Mouse (Mus musculus) forebrain, embryonic 10.5 days (tissue): ENCODE data around the gene Gm17324. TPM values are rescaled to one million over a fixed set of nuclear protein-coding genes. Genes with fewer than 3 reads are reported as not detected.
A peak's percentile ranks its signal among the peaks of the same experiment; 100 is the strongest.
"Not testable (repeated sequence)": the region's sequence is repeated elsewhere in the genome, so short reads cannot be mapped to it uniquely, and the experiment has no call there.

Experiments
- DNase-seq: peaks from one replicate; pipeline ENCODE4 v3.0.0-alpha.2; 2017; ENCODE audit warnings: low spot score; ENCODE audit errors: extremely low spot score
- H3K27ac ChIP-seq: fragments of 300-500 bp; sonication (generic); 2 replicates; pipeline ENCODE4 v1.5.1; 2016; ENCODE audit warnings: mild to moderate bottlenecking
- H3K27me3 ChIP-seq: fragments of 300-500 bp; sonication (generic); 2 replicates; pipeline ENCODE4 v1.6.1; 2016; ENCODE audit warnings: mild to moderate bottlenecking; ENCODE audit not compliant: poor library complexity, severe bottlenecking
- H3K36me3 ChIP-seq: fragments of 300-500 bp; sonication (generic); replicated peaks from 2 replicates; pipeline ENCODE4 v1.6.1; 2016; ENCODE audit warnings: mild to moderate bottlenecking, moderate library complexity
- H3K4me1 ChIP-seq: fragments of 300-500 bp; sonication (generic); 2 replicates; pipeline ENCODE4 v1.6.1; 2016
- H3K4me3 ChIP-seq: fragments of 300-500 bp; sonication (generic); 2 replicates; pipeline ENCODE4 v1.5.1; 2016; ENCODE audit warnings: mild to moderate bottlenecking, moderate library complexity
- H3K9me3 ChIP-seq: fragments of 300-500 bp; sonication (generic); 2 replicates; pipeline ENCODE4 v1.6.1; 2016; ENCODE audit warnings: mild to moderate bottlenecking, moderate library complexity
- WGBS: fragments of 180-500 bp; shearing (Covaris S2); methylation state at CpG from one replicate; pipeline ENCODE4 v1.1.7; 2016; 5-methylcytosine and 5-hydroxymethylcytosine counted together
- polyA plus RNA-seq: library from polyadenylated mRNA; unstranded; fragments of >200 nt; fragmentation: Nextera tagmentation; extraction: Ambion mirVana; gene quantifications from 2 replicates; pipeline ENCODE4 v1.2.1, GENCODE M21; 2016

Gm17324 gene
- 0.58 and 0.88 TPM in 2 replicates for polyA plus RNA-seq

- peaks cover 14% of the 10 kb centered on the region for H3K4me1 ChIP-seq
- peak within 1 kb of the TSS; percentile 93 for H3K27ac ChIP-seq
- peaks cover 31% of the 10 kb centered on the region for H3K36me3 ChIP-seq
- 0 out of 2 replicates have a peak, but pooled peaks cover 3% of the 10 kb centered on the region for H3K9me3 ChIP-seq
- H3K27me3 ChIP-seq = peaks cover 43% of the 10 kb centered on the region
- DNase-seq = peak; percentile 90
- peak within 1 kb of the TSS; percentile 100 for H3K4me3 ChIP-seq
- under 1% methylated on average over 96 of the region's 96 CpGs for WGBS
Observed at GRCm38 (mm10) chr9:78447973-78448873, at the start of gene Gm17324, which contains the start of gene Mto1. Gene Gm17324, minus strand, starts transcription at chr9:78448786. Gene Mto1, plus strand, starts transcription at chr9:78448208.

- H3K27ac ChIP-seq = no peak overlapping the region
Observed at GRCm38 (mm10) chr9:78493171-78493570, 44.6 kb upstream of the Gm17324 start.

GRCm38 (mm10) chr9:78492254-78492653 is 43.7 kb upstream of the Gm17324 start:
- Histone ChIP-seq H3K4me1 (peaks cover 13% of the 10 kb centered on the region), H3K36me3 (no peaks in the 10 kb centered on the region), H3K4me3 (no peak overlapping the region), H3K9me3 (no peaks in the 10 kb centered on the region), H3K27ac (no peak overlapping the region), H3K27me3 (no peaks in the 10 kb centered on the region)
- DNase-seq = no peak
- 94% methylated on average over 3 of the region's 3 CpGs for WGBS

More at GRCm38 (mm10) chr9:78493171-78493570, 44.6 kb upstream of the Gm17324 start:
- Histone ChIP-seq H3K4me3 (no peak overlapping the region), H3K9me3 (no peaks in the 10 kb centered on the region), H3K4me1 (peaks cover 13% of the 10 kb centered on the region), H3K27me3 (no peaks in the 10 kb centered on the region), H3K36me3 (no peaks in the 10 kb centered on the region)
- no peak for DNase-seq
- WGBS = 87% methylated on average over 7 of the region's 7 CpGs

GRCm38 (mm10) chr9:78491169-78491568 is 42.6 kb upstream of the Gm17324 start:
- H3K27ac ChIP-seq = no peak overlapping the region
- no peak for DNase-seq
- 88% methylated on average over 3 of the region's 3 CpGs for WGBS
- no peak overlapping the region for H3K4me3 ChIP-seq
- peaks cover 13% of the 10 kb centered on the region for H3K4me1 ChIP-seq
- H3K9me3 ChIP-seq = no peaks in the 10 kb centered on the region
- H3K36me3 ChIP-seq = no peaks in the 10 kb centered on the region
- no peaks in the 10 kb centered on the region for H3K27me3 ChIP-seq

- peak; percentile 42 for DNase-seq
- Histone ChIP-seq H3K36me3 (no peaks in the 10 kb centered on the region), H3K4me1 (peaks cover 19% of the 10 kb centered on the region), H3K27ac (peak within 1 kb of the TSS; percentile 85), H3K4me3 (peak within 1 kb of the TSS; percentile 48), H3K27me3 (no peaks in the 10 kb centered on the region), H3K9me3 (no peaks in the 10 kb centered on the region)
- WGBS = 3% methylated on average over 19 of the region's 20 CpGs
Observed at GRCm38 (mm10) chr9:78488890-78489420, 40.4 kb upstream of the Gm17324 start, which contains the start of gene Eef1a1. Gene Eef1a1, minus strand, starts transcription at chr9:78489151.

GRCm38 (mm10) chr9:78488021-78488420 is 39.4 kb upstream of the Gm17324 start:
- not testable (repeated sequence) for H3K4me3 ChIP-seq, H3K9me3 ChIP-seq, H3K27me3 ChIP-seq, DNase-seq, H3K36me3 ChIP-seq, H3K27ac ChIP-seq
- H3K4me1 ChIP-seq = peaks cover 27% of the 10 kb centered on the region
- WGBS = 94% methylated on average over 5 of the region's 5 CpGs

GRCm38 (mm10) chr9:78484660-78485059 is 36.1 kb upstream of the Gm17324 start:
- no peak for DNase-seq
- 87% methylated on average over 3 of the region's 3 CpGs for WGBS
- Histone ChIP-seq H3K4me3 (no peak overlapping the region), H3K36me3 (peaks cover 14% of the 10 kb centered on the region), H3K27ac (no peak overlapping the region), H3K9me3 (no peaks in the 10 kb centered on the region), H3K27me3 (no peaks in the 10 kb centered on the region), H3K4me1 (peaks cover 37% of the 10 kb centered on the region)

GRCm38 (mm10) chr9:78482386-78482785 is 33.8 kb upstream of the Gm17324 start:
- Histone ChIP-seq H3K4me3 (peak overlapping the region; percentile 99), H3K4me1 (peaks cover 39% of the 10 kb centered on the region), H3K27me3 (no peaks in the 10 kb centered on the region), H3K27ac (peak overlapping the region; percentile 99), H3K36me3 (peaks cover 35% of the 10 kb centered on the region), H3K9me3 (no peaks in the 10 kb centered on the region)
- no peak for DNase-seq
- 9% methylated on average over 3 of the region's 3 CpGs for WGBS

GRCm38 (mm10) chr9:78481423-78482331 is 33.1 kb upstream of the Gm17324 start:
- Histone ChIP-seq H3K9me3 (no peaks in the 10 kb centered on the region), H3K27ac (peak overlapping the region; percentile 99), H3K36me3 (peaks cover 42% of the 10 kb centered on the region), H3K4me3 (peak overlapping the region; percentile 99), H3K4me1 (peaks cover 39% of the 10 kb centered on the region), H3K27me3 (no peaks in the 10 kb centered on the region)
- peak; percentile 98 for DNase-seq
- WGBS = under 1% methylated on average over 74 of the region's 77 CpGs

- Histone ChIP-seq H3K4me1 (peaks cover 39% of the 10 kb centered on the region), H3K27me3 (no peaks in the 10 kb centered on the region), H3K27ac (peak overlapping the region; percentile 99), H3K9me3 (no peaks in the 10 kb centered on the region), H3K36me3 (peaks cover 51% of the 10 kb centered on the region), H3K4me3 (peak overlapping the region; percentile 99)
- WGBS = under 1% methylated on average over 46 of the region's 46 CpGs
- DNase-seq = peak; percentile 81
Observed at GRCm38 (mm10) chr9:78480706-78481358, 32.2 kb upstream of the Gm17324 start.

- Histone ChIP-seq H3K4me1 (peaks cover 39% of the 10 kb centered on the region), H3K4me3 (peak overlapping the region; percentile 99), H3K36me3 (peaks cover 54% of the 10 kb centered on the region), H3K27ac (peak overlapping the region; percentile 99)
- not testable (repeated sequence) for H3K9me3 ChIP-seq, H3K27me3 ChIP-seq, DNase-seq
- WGBS = under 1% methylated on average over 13 of the region's 13 CpGs
Observed at GRCm38 (mm10) chr9:78480227-78480626, 31.6 kb upstream of the Gm17324 start.

- H3K36me3 ChIP-seq = peaks cover 62% of the 10 kb centered on the region
- H3K27me3 ChIP-seq, H3K9me3 ChIP-seq, DNase-seq: not testable (repeated sequence)
- H3K4me1 ChIP-seq = peaks cover 37% of the 10 kb centered on the region
- WGBS = 48% methylated on average over 8 of the region's 8 CpGs
- H3K4me3 ChIP-seq = peak overlapping the region; percentile 99
- H3K27ac ChIP-seq = peak overlapping the region; percentile 51; the same call in 1 of the 2 replicates
Observed at GRCm38 (mm10) chr9:78479308-78479707, 30.7 kb upstream of the Gm17324 start.
